Mouse (Mus musculus) E14TG2a.4 (cell line): ENCODE measurements at regions not wholly inside any gene's neighbourhood (a gene's known extent, or its start where the extent isn't known, plus 50 kb on each side); places are given as distances from the start of the nearest gene placed in this dataset.

Experiments
- CTCF ChIP-seq: conservative IDR thresholded peaks from 2 replicates; pipeline ENCODE4 v1.5.1; 2014; ENCODE audit warnings: low read length
- NANOG ChIP-seq: IDR thresholded peaks from 2 replicates; pipeline ENCODE4 v1.6.1; 2014; ENCODE audit warnings: borderline replicate concordance, low read length, mixed read lengths
- POU5F1 ChIP-seq: IDR thresholded peaks from 2 replicates; pipeline ENCODE4 v1.6.1; 2014; ENCODE audit warnings: low read length, borderline replicate concordance

- TF ChIP-seq CTCF (no peak), NANOG (no peak), POU5F1 (no peak)
These were observed 395.5 kb upstream of the Pdzrn3 start for GRCm38 (mm10) chr6:101773151-101773550.
